Mouse (Mus musculus) adrenal gland, adult 10 weeks (tissue): ENCODE results near the gene Sugt1. TPM values are rescaled to one million over a fixed set of nuclear protein-coding genes. Genes with fewer than 3 reads are reported as not detected.

ENCODE experiments used
- polyA plus RNA-seq: library from polyadenylated mRNA; stranded (reverse); fragments of 350-450 nt; fragmentation: Illumina TruSeq; extraction: RNeasy Lipid Tissue Mini Kit (QIAGEN cat#74804); gene quantifications from one replicate; pipeline ENCODE4 v1.2.3, GENCODE M21; 2014; ENCODE audit warnings: low read depth, low replicate concordance

The Sugt1 gene
- polyA plus RNA-seq: 293 TPM

GRCm38 (mm10) chr14:79587139-79587851 is at the start of gene Sugt1:
Gene Sugt1 (plus strand): TSS chr14:79587691.

DNA sequence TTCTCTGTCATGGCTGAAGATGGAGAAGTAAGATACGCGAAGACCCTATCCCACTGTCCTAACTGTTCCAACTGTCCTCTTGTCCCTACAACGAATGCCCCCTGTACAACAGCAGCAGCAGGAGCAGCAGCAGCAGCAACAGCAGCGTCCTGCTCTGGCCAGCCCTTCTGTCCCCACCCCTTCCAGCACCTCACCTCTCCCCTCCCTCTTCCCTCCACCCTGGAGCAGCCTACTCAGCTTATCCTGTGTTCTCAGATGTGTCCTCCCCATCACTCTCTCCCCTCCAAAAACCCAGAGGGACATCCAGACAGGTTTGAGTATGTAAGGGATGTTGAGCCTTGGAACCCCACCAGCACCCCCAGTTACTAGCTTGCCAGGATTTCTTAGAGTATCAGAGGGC is 74.5 kb downstream of the Sugt1 start, which contains the start of gene Cnmd:
Gene Cnmd, minus strand, starts transcription at position 170 of the 400 bp plus-strand sequence.

Other genes starting within 250 kb of the Sugt1 start
- gene Naa16, start 196.9 kb upstream of the Sugt1 start, polyA plus RNA-seq: 59.5 TPM
- 21.3 TPM for gene Mtrf1, start 189.9 kb upstream of the Sugt1 start, polyA plus RNA-seq
- gene Kbtbd7, start 161.2 kb upstream of the Sugt1 start, polyA plus RNA-seq: 32.5 TPM
- gene Kbtbd6, start 135.9 kb upstream of the Sugt1 start, polyA plus RNA-seq: 0.93 TPM
- 64.3 TPM for gene Elf1, start 106.5 kb upstream of the Sugt1 start, polyA plus RNA-seq
- gene Wbp4, start 106.2 kb upstream of the Sugt1 start, polyA plus RNA-seq: 89.2 TPM
- gene Cnmd, start 74.5 kb downstream of the Sugt1 start, polyA plus RNA-seq: not detected
- not detected for gene Pcdh8, start 183.6 kb downstream of the Sugt1 start, polyA plus RNA-seq